Mouse (Mus musculus): Measurements from ENCODE around the gene Cpd. TPM values are rescaled to one million over a fixed set of nuclear protein-coding genes. Genes with fewer than 3 reads are reported as not detected.
"Not testable (repeated sequence)": the region's sequence is repeated elsewhere in the genome, so short reads cannot be mapped to it uniquely, and the experiment has no call there.

Gene Cpd
- total RNA-seq, 2 experiments from 2014 or later = 53.0 to 56.1 TPM

GRCm38 (mm10) chr11:76807007-76807679, 39.7 kb downstream of the Cpd start:
- no peak for DNase-seq (ENCODE audit: low spot score in 2 of 2)
- intact Hi-C loops (cut with DNase I) = no loop called here

- intact Hi-C loops (cut with DNase I) = no loop called here
- DNase-seq (ENCODE audit: low spot score in 2 of 2) = no peak
These were observed 40.8 kb downstream of the Cpd start for GRCm38 (mm10) chr11:76806026-76806425.

GRCm38 (mm10) chr11:76805072-76805471, 41.7 kb downstream of the Cpd start:
- intact Hi-C loops (cut with DNase I) = not testable (repeated sequence)

GRCm38 (mm10) chr11:76803266-76803665, 43.6 kb downstream of the Cpd start:
- DNase-seq (ENCODE audit: low spot score in 2 of 2) = no peak
- intact Hi-C loops (cut with DNase I) = no loop called here

More at GRCm38 (mm10) chr11:76805072-76805471, 41.7 kb downstream of the Cpd start:
- DNase-seq (ENCODE audit: low spot score in 2 of 2) = not testable (repeated sequence)

- DNase-seq (ENCODE audit: low spot score in 2 of 2) = no peak
- intact Hi-C loops (cut with DNase I) = no loop called here
These were observed 49.6 kb downstream of the Cpd start for GRCm38 (mm10) chr11:76797236-76797635.

- no peak for DNase-seq (ENCODE audit: low spot score in 2 of 2)
- intact Hi-C loops (cut with DNase I) = no loop called here
These were observed 51.5 kb downstream of the Cpd start for GRCm38 (mm10) chr11:76795326-76795725.

GRCm38 (mm10) chr11:76791331-76791730, 55.5 kb downstream of the Cpd start:
- DNase-seq (ENCODE audit: low spot score in 2 of 2) = no peak
- intact Hi-C loops (cut with DNase I) = no loop called here

GRCm38 (mm10) chr11:76789252-76789651, 57.6 kb downstream of the Cpd start:
- peak in 1 of 2 experiments; percentile 15 for DNase-seq (ENCODE audit: low spot score in 2 of 2)
- intact Hi-C loops (cut with DNase I) = loop anchor here (2.0 kb wide), 1 partner anchor 106 kb away; no protein-coding TSS in a partner anchor

- intact Hi-C loops (cut with DNase I) = no loop called here
- DNase-seq (ENCODE audit: low spot score in 2 of 2) = no peak
These were observed 71.3 kb downstream of the Cpd start for GRCm38 (mm10) chr11:76775533-76775932.

- no peak for DNase-seq (ENCODE audit: low spot score in 2 of 2)
- intact Hi-C loops (cut with DNase I) = no loop called here
These were observed 73.0 kb downstream of the Cpd start for GRCm38 (mm10) chr11:76773811-76774210.

GRCm38 (mm10) chr11:76770566-76770965, 76.3 kb downstream of the Cpd start:
- DNase-seq (ENCODE audit: low spot score in 2 of 2) = no peak
- intact Hi-C loops (cut with DNase I) = no loop called here

GRCm38 (mm10) chr11:76763741-76764122, 83.1 kb downstream of the Cpd start:
- intact Hi-C loops (cut with DNase I) = loop anchor here (1.0 kb wide), 2 partner anchors 86 to 108 kb away; no protein-coding TSS in a partner anchor
- no peak for DNase-seq (ENCODE audit: low spot score in 2 of 2)

- DNase-seq (ENCODE audit: low spot score in 2 of 2) = peak; percentile 89 to 92
- intact Hi-C loops (cut with DNase I) = loop anchor here (1.0 kb wide), 2 partner anchors 86 to 108 kb away; no protein-coding TSS in a partner anchor
These were observed 83.6 kb downstream of the Cpd start, which contains the start of gene Gosr1 for GRCm38 (mm10) chr11:76763053-76763740. Gene Gosr1, minus strand, starts transcription at chr11:76763579.

GRCm38 (mm10) chr11:76752276-76752675, 94.5 kb downstream of the Cpd start:
- DNase-seq (ENCODE audit: low spot score in 2 of 2) = no peak
- intact Hi-C loops (cut with DNase I) = no loop called here

- intact Hi-C loops (cut with DNase I) = no loop called here
These were observed 98.0 kb downstream of the Cpd start for GRCm38 (mm10) chr11:76748819-76749218.

GRCm38 (mm10) chr11:76745921-76746320, 100.9 kb downstream of the Cpd start:
- no peak for DNase-seq (ENCODE audit: low spot score in 2 of 2)
- intact Hi-C loops (cut with DNase I) = no loop called here

More at GRCm38 (mm10) chr11:76748819-76749218, 98.0 kb downstream of the Cpd start:
- DNase-seq (ENCODE audit: low spot score in 2 of 2) = no peak

- peak; percentile 39 to 50 for DNase-seq (ENCODE audit: low spot score in 2 of 2)
- intact Hi-C loops (cut with DNase I) = no loop called here
These were observed 102.3 kb downstream of the Cpd start for GRCm38 (mm10) chr11:76744550-76744949.

GRCm38 (mm10) chr11:76742511-76742910, 104.3 kb downstream of the Cpd start:
- no peak for DNase-seq (ENCODE audit: low spot score in 2 of 2)
- intact Hi-C loops (cut with DNase I) = no loop called here

GRCm38 (mm10) chr11:76739125-76739524, 107.7 kb downstream of the Cpd start:
- intact Hi-C loops (cut with DNase I) = loop anchor here (2.0 kb wide), 1 partner anchor 60 kb away; the partner anchor contains the start of gene Trarg1
- DNase-seq (ENCODE audit: low spot score in 2 of 2) = no peak

- intact Hi-C loops (cut with DNase I) = no loop called here
- no peak for DNase-seq (ENCODE audit: low spot score in 2 of 2)
These were observed 111.0 kb downstream of the Cpd start for GRCm38 (mm10) chr11:76735753-76736324.

Measured in left cerebral cortex, postnatal 36 days (tissue).